Mouse (Mus musculus) mouse embryonic stem cell (cell line): ENCODE data around the gene Nwd2.

Source experiments
- in situ Hi-C, 2 experiments: fragments of 300-500 bp; cut with MboI; formaldehyde crosslinking; loops; 1 replicate in 1 of 2; 3 replicates in 1 of 2; pipeline ENCODE4 v1.14.3; 2019 to 2020; ENCODE audit warnings: low sequenced_read_pairs in 2 of 2, low pct_unique_long_range_greater_than_20kb in 1 of 2, mixed read lengths in 1 of 2; ENCODE audit not compliant: unreplicated experiment in 1 of 2

The Nwd2 gene

DNA sequence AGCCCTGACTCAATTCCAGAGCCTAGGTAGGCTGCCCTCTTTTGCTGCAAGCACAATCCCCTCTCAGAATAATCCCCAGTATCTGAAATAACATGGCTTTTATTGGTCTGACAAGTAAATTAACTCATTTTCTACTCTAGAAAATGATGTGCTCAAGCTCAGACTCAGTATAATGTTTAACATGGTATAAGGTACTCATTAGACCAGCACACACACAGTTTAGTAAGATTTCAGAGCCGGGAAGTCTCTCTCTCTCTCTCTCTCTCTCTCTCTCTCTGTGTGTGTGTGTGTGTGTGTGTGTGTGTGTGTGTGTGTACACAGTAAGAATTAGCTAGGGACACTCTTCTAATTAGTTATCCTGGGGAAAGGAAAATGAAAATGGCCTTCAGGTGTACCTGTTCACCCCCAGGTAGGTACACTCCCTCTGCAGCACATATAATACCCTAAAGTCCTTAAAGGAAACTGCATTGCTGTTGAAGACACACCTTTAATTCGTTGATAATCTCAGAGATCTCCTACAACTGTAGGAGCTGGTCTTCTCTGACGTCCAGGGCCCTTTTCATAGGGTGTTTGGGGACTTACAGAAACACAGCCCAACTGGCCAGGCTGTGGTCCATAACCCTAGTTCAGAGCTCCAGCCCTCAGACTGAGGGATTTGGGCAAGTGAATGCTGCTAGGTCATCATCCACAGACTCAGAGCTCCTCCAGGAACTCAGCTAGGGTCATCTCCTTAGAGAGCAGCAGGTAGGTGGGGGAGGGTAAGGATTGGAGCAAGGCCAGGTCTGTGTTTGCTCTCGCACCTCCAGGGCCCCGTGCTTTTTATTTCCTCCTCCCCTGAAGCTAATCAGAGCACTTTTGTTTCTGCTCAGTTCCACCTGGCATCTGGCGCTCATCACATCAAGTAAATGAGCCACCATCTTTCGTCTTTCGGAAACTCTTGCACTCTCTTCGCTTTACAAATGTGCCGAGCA, 174.7 kb downstream of the Nwd2 start:
- in situ Hi-C loops: no loop called here

DNA sequence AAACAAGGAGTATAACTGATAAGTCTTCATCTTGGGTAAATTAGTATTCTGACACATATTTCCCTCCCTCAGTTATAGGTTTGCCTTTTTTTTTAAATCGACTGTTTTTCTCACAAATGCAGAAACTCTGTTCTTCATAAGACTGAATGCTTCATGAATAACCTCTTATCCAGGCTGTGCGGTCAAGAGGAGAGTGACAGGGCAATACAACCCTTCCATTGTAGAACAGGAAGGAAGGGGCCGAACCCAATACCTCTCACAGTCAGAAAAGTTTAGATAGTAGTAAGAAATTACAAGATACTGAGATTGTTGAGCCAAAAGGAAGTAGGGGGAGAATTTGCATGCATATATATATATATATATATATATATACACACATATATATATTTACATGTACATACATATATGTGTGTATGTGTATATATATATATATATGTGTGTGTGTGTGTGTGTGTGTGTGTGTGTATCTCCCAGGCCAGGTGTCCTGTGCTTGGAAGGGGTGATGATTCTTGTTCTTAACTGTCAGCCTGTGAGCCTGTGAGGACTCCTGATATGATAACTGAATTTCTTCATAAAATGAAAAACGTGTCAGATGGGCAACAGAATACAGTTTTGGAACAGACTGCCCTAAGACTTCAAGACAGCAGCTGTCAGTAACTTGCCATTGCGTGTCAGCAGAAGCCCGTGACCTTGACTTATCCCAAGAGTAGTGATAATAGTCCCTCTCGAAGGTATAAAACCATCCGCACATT, 175.9 kb downstream of the Nwd2 start:
- in situ Hi-C loops: no loop called here

DNA sequence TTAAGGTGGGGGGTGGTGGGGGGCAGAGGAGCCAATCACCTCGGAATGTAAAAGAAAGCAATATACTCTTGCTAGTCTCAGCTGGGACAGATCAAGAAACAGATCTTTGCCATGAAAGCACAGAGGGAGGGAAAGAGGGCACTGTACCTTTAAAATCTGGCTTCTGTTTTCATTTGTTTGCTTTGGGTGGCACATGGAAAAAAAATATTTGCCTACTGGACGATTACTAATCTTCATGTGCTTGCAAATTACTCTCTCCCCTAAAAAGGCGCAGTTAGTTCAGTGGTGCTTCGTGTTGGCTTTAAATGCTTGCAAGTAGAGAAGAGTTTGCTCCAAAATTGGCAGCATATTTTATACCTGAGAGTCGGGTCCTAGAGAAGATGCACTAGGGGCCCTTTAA, 177.0 kb downstream of the Nwd2 start:
- in situ Hi-C loops: no loop called here

DNA sequence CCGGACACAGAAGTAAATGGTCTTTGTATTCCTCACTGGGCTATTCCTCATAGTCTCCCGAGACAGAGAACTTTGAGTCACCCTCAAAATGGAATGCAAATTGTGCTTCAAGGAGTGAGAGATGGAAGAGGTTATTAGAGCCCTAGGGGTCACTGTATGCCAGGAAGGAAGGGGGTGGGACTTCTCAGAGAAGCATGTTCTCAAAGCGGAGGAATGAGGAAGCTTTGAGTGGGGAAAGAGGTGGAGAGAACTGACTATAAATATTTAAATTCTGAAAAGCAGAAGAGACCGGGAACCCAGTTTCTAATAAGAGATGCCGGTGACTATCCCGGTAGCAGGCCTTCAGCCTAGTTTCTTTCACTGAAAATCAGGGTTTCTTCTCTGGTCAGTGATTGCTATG, 178.1 kb downstream of the Nwd2 start:
- in situ Hi-C loops: no loop called here

DNA sequence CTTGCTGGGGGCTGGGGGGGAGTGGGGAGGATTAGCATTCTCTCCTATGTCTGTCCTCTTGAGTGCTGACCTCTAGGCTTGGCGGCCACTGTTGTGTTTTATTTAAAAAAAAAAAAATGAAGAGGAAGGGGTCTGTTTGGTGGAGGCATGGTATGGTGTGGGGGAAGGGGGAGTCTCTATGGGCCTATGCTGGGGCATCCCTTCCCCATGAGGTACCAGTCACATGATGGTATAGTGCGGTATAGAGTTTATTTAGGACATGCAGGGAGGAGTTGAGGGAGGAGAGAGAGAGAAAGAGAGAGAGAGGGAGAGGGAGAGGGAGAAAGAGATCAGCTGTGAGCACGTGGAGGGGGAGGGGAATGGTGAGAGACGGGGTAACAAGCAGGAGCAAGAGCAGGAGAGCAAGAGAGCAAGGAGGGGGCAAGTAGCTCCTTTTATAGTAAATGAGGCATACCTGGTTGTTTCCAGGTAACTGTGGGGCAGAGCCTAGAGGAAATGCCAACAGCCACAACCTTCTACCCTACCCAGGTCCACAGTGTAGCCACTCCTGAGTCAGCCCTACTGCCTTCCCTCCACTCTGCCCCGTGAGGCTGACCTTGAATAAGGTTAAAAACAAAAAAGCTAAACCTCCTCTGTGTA, 178.6 kb downstream of the Nwd2 start:
- in situ Hi-C loops: no loop called here

DNA sequence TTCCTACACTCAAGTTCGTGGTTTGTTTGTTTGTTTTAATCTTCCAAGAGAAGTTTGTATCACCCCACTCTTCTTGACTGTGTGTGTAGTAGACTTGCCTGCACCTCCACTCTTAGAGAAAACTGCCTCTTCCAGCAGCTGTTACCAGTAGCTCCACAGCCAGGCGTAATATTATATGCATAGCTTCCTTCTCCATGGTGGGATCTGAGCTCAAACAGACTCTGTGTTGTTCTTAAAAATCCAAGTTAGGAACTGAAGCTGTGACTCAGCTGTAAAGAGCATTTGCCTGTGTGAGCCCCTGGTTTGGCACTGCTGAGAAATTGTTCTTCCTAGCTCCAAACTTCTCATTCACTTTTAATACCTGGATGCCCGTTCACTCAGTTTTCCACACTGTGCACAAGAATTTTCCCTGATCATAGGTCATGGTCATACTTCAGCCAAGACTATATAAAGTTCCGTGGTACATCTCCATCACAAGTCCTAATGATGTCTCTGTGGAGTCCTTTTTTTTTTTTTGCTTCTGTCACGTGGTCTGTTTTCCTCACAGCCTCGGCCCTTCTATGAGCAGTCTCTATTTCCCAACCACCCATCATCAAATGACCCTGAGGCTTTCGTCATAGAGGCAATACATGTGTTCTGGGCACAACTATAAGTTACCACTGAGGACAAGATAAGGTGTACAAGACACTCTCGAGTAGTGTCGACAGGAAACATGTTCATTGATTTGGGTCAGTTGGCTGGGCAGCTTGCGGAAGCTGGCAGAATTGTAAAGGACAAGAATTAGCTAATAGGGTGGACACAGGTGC, 179.7 kb downstream of the Nwd2 start:
- in situ Hi-C loops: no loop called here

DNA sequence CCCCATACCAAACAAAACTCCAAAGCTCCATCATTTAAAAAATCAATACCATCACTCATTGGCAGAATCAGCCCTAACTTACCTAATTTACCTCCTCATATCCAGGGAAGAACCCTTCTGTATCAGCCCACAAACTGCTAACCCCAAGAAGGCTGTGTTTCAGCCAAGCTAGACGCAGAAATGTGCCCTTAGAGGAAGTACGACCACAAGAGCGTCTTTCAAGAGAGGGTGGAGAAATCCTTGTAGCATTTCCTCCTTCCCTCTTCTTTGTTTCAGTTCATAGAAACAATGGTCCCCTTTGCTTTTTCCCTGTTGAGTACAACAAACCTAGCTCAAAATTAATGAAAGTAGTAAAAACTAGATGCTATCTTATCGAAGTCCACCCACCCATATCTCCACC, 182.2 kb downstream of the Nwd2 start:
- in situ Hi-C loops: no loop called here

DNA sequence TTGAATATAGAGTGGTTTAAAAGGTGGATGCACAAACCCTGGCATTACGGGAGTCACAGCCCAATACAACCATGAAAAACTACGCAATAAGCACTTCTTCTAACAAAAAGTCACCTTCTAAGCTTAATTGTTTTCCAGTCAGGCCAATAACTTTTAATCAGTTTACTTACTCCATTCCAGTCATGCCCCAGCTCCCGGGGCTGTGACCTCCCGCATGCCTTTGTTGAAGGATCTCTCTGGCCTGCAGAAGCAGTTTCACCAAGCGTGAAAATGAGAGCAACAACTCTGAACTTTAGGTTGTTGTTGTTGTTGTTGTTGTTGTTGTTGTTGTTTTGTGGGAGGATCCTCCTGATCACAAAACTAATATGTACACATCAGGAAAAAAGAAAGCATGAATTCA, 185.1 kb downstream of the Nwd2 start:
- in situ Hi-C loops: no loop called here

DNA sequence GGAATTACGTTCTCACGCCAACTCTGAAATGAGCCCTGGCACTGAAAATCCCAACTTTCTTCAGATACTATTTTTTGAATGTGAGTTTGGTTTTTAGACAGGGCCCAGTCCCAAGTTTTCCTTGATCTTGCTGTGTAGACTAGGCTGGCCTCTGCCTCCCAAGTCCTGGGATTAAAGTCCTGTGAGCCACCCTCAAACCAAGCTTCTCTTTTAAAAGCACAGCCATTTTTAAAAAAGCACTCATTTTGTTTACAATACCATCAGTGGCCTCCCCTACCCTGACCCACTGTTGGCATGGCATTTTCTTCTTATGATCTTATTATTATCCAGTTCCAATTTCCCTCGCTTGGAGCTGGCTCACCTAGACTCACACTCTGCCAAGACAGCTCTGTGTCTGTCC, 185.5 kb downstream of the Nwd2 start:
- in situ Hi-C loops: no loop called here

DNA sequence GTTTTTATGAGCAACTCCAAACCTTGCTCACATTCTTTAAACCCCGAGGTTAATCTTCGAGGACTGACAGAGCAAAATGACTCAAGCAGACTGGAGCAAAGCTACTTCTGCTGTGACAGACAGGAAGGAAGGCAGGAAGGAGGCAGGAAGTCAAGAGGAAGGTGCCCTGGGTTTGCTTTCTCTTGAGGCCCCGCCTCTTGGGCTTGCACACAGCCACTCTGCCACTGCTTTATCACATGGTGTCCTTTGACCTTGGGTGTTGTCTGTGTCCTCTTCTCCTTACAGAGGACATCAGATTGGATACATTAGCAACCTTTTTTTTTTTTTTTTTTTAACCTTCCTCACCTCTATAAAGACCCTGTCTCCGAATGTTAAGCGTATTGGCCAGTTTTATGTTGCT, 188.2 kb downstream of the Nwd2 start:
- in situ Hi-C loops: no loop called here

DNA sequence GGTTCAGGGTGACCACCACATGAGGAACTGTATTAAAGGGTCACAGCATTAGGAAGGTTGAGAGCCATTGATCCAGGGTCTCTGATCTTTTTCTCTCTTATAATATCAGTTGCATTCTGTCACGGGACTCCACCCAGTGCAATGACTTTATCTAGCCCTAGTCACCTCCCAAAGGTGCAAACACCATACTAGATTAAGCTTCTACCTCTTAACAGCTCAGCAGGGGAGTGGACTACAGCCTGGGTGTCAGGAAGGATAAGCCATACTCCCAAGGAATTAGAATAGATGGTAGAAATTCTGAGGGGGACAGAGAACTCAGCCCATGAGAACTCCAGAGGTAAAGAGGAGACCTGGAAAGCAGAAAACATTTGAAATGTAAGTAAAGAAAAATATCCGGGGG, 188.9 kb downstream of the Nwd2 start:
- in situ Hi-C loops: no loop called here

DNA sequence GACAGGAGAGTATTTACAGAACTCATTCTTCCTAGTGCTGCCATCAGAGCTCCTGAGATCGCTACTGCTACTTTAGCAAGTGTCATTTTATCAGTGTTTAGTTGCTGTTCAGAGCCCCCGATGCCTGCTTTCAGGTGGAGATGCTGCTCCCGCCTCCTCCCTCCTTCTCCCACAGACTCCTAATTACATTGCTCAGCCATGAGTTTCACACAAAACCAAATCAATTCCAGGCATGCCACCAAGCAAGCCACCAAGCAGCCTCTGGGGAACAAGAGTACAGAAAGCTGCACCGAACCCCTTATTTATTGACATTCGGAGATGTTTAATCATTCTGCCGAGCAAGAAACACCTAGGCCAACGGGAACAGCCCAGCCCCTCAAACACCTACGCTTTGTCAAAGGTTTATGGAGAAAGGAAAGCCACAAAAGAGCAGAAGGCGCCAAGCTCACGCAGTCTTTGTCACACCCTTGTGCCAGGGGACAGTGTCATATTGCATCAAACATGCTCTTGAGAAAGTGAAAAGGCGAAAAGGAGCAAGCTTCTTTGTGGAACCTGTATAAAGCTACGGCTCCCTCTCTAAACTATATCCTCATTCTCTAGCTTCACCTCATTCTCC, 191.0 kb downstream of the Nwd2 start:
- in situ Hi-C loops: no loop called here

DNA sequence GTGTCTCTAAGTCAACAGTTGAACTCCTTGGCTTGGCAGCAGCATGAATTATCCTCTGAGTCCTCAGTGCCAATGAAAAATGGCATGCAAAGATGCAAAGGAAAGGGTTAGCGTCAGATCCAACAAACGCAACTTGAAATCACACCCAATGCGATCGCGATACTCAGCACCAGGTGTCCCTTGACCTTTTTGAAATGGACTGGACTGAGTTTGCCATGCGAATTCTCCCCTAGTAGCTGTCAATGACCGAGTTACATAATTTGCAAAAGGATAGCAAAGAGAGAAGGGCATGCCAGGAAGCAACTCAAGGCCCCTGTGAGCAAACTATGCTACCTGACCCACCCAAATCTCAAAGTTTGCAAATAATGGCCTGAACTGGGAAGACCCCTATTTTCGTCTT, 198.2 kb downstream of the Nwd2 start:
- in situ Hi-C loops: no loop called here

DNA sequence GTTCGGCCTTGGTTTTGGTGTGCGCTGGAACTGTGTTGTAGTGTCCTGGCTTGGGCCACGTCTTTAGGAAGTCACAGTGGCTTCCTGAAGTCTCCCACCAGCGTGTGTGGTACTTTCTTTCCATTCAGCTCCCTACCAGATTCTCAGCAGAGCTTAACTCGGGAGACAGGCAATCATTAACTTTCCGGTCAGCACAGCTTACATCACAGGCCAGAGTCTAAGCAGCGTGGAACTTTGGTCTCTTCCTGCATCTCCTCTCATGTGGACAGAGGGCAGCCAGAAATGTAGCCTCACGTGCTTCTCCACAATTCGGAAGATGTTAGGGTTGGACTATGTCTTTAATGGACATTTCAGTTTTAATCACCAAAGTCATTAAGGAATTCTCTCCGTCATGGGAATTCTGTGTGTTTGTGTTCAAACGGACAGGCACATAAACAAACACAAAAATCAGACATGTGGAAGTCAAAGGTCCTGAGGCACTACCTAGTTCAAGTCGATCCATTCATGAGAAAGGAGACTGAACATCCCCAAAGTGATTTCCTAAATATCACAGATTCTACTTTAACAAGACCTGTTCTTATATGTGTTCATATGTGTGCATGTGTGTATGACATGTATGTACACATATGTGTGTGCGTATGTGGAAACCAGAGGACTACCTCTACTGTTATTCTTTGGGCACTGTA, 198.8 kb downstream of the Nwd2 start:
- in situ Hi-C loops: no loop called here

DNA sequence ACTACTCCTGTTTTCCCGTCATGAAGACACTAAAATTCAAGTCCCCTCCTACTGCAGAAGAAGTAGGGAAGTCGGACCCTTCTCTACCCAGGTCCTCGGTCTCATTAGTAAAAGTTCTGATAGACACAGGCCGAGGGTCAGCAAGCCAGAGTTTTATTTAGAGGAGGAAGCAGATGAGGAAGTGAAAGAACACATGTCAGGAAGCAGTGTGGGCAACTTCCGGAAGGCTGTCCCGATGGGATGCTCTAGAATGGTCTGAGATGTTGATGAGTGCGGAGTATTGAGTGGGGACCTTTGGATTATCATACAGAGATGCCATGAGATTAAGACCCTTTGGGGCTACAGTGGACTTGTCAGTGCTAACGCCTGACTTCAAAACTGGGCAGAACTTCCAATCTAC, 210.0 kb downstream of the Nwd2 start:
- in situ Hi-C loops: no loop called here
